Mouse (Mus musculus) kidney, embryonic 15.5 days (tissue): Measurements from ENCODE around the gene Fbxo34. TPM values are rescaled to one million over a fixed set of nuclear protein-coding genes. Genes with fewer than 3 reads are reported as not detected.

Experiments used
- ATAC-seq: fragments of 200-750 bp; cut with Nextera tagmentation; replicated peaks from 2 replicates; pipeline ENCODE4 v1.8.0; 2017; ENCODE audit warnings: moderate TSS enrichment; ENCODE audit not compliant: low FRiP score
- H3K27ac ChIP-seq: fragments of 300-500 bp; sonication (generic); 2 replicates; pipeline ENCODE4 v1.5.1; 2015; ENCODE audit warnings: mild to moderate bottlenecking, inconsistent platforms
- H3K27me3 ChIP-seq: fragments of 300-500 bp; sonication (generic); 2 replicates; pipeline ENCODE4 v1.6.1; 2015; ENCODE audit warnings: inconsistent platforms
- H3K36me3 ChIP-seq: fragments of 300-500 bp; sonication (generic); 2 replicates; pipeline ENCODE4 v1.6.1; 2015; ENCODE audit warnings: inconsistent platforms
- H3K4me1 ChIP-seq: fragments of 300-500 bp; sonication (generic); 2 replicates; pipeline ENCODE4 v1.6.1; 2015; ENCODE audit warnings: inconsistent platforms
- H3K4me2 ChIP-seq: fragments of 300-500 bp; sonication (generic); 2 replicates; pipeline ENCODE4 v1.6.1; 2015; ENCODE audit warnings: moderate library complexity, mild to moderate bottlenecking, inconsistent platforms
- H3K4me3 ChIP-seq: fragments of 300-500 bp; sonication (generic); replicated peaks from 2 replicates; pipeline ENCODE4 v1.5.1; 2015; ENCODE audit warnings: mild to moderate bottlenecking, inconsistent platforms
- H3K9ac ChIP-seq: fragments of 300-500 bp; sonication (generic); 2 replicates; pipeline ENCODE4 v1.6.1; 2015; ENCODE audit warnings: mild to moderate bottlenecking, inconsistent platforms
- H3K9me3 ChIP-seq: fragments of 300-500 bp; sonication (generic); replicated peaks from 2 replicates; pipeline ENCODE4 v1.6.1; 2016; ENCODE audit warnings: inconsistent platforms
- WGBS: fragments of 180-500 bp; shearing (Covaris S2); methylation state at CpG from one replicate; pipeline ENCODE4 v1.1.7; 2015; ENCODE audit warnings: mixed read lengths; 5-methylcytosine and 5-hydroxymethylcytosine counted together
- polyA plus RNA-seq: library from polyadenylated mRNA; unstranded; fragments of >200 nt; fragmentation: Nextera tagmentation; extraction: Ambion mirVana; gene quantifications from 2 replicates; pipeline ENCODE4 v1.2.1, GENCODE M21; 2015

Gene Fbxo34
- polyA plus RNA-seq, 1 experiment from 2014 or later = 23.7 TPM

- Histone ChIP-seq H3K4me2 (no peak overlapping the region), H3K9ac (no peak overlapping the region), H3K9me3 (no peaks in the 10 kb centered on the region), H3K4me3 (no peak overlapping the region), H3K4me1 (no peaks in the 10 kb centered on the region), H3K27ac (no peak overlapping the region), H3K27me3 (no peaks in the 10 kb centered on the region), H3K36me3 (no peaks in the 10 kb centered on the region)
- WGBS = 61% methylated on average over 4 of the region's 4 CpGs
- no peak for ATAC-seq
These were observed 126.5 kb downstream of the Fbxo34 start for GRCm38 (mm10) chr14:47576687-47577086.

- WGBS = 90% methylated on average over 2 of the region's 2 CpGs
- Histone ChIP-seq H3K4me2 (no peak overlapping the region), H3K36me3 (no peaks in the 10 kb centered on the region), H3K27me3 (no peaks in the 10 kb centered on the region), H3K9me3 (no peaks in the 10 kb centered on the region), H3K9ac (no peak overlapping the region), H3K27ac (no peak overlapping the region), H3K4me3 (no peak overlapping the region), H3K4me1 (no peaks in the 10 kb centered on the region)
- no peak for ATAC-seq
These were observed 127.9 kb downstream of the Fbxo34 start for GRCm38 (mm10) chr14:47578086-47578485.

- Histone ChIP-seq H3K4me3 (no peak overlapping the region), H3K4me1 (no peaks in the 10 kb centered on the region), H3K36me3 (no peaks in the 10 kb centered on the region), H3K27me3 (no peaks in the 10 kb centered on the region), H3K4me2 (no peak overlapping the region), H3K9me3 (no peaks in the 10 kb centered on the region), H3K27ac (no peak overlapping the region), H3K9ac (no peak overlapping the region)
- no peak for ATAC-seq
- WGBS = 58% methylated on average over 1 of the region's 1 CpGs
These were observed 131.1 kb downstream of the Fbxo34 start for GRCm38 (mm10) chr14:47581280-47581679.

Other genes with a start within 250 kb of the Fbxo34 start
- gene Wdhd1, start 173.6 kb upstream of the Fbxo34 start, polyA plus RNA-seq = 32.7 and 33.9 TPM in 2 replicates
- 3.7 and 3.8 TPM in 2 replicates for gene Socs4, start 173.5 kb upstream of the Fbxo34 start, polyA plus RNA-seq
- gene Mapk1ip1l, start 152.2 kb upstream of the Fbxo34 start, polyA plus RNA-seq = 77.1 and 78.1 TPM in 2 replicates
- 21.9 and 25.8 TPM in 2 replicates for gene Lgals3, start 82.7 kb upstream of the Fbxo34 start, polyA plus RNA-seq
- 47.8 and 53.9 TPM in 2 replicates for gene Dlgap5, start 32.0 kb upstream of the Fbxo34 start, polyA plus RNA-seq
- gene Atg14, start 120.2 kb downstream of the Fbxo34 start, polyA plus RNA-seq = 15.9 and 17.5 TPM in 2 replicates
- gene Ktn1, start 198.0 kb downstream of the Fbxo34 start, polyA plus RNA-seq = 65.4 and 69.3 TPM in 2 replicates